Mouse (Mus musculus): ENCODE measurements around the gene Padi1.
A peak's percentile ranks its signal among the peaks of the same experiment; 100 is the strongest.

The Padi1 gene

GRCm38 (mm10) chr4:140825942-140826341 is 19.6 kb downstream of the Padi1 start:
- DNase-seq (ENCODE audit: inconsistent age in 2 of 2, low spot score in 1 of 2) = no peak

DNA sequence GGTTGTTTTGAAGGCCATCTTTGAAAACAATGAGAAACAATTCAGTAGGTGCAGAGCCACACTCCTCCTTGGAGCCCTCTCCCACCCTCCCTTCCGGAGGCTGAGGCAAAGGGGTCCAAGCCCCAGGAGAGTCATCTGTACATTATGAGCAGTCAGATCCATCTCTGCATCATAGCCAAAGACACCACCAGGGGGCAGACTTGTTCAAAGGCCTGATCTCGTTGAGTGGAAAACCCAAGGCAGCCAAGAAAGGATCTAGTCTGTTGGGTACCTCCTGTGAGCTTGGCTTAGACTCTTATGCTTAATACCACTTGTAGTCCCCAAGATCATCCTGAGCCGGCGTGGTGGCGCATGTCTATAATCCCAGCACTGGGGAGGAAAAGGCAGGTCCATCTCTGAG is 23.6 kb downstream of the Padi1 start:
- peak; percentile 66 to 89 for DNase-seq (ENCODE audit: inconsistent age in 2 of 2, low spot score in 1 of 2)

GRCm38 (mm10) chr4:140817413-140817812 is 28.2 kb downstream of the Padi1 start:
- DNase-seq (ENCODE audit: inconsistent age in 2 of 2, low spot score in 1 of 2) = no peak

GRCm38 (mm10) chr4:140815996-140816917 is 29.3 kb downstream of the Padi1 start:
- peak; percentile 54 to 69 for DNase-seq (ENCODE audit: inconsistent age in 2 of 2, low spot score in 1 of 2)

- no peak for DNase-seq (ENCODE audit: inconsistent age in 2 of 2, low spot score in 1 of 2)
Observed at GRCm38 (mm10) chr4:140815496-140815895, 30.1 kb downstream of the Padi1 start.

DNA sequence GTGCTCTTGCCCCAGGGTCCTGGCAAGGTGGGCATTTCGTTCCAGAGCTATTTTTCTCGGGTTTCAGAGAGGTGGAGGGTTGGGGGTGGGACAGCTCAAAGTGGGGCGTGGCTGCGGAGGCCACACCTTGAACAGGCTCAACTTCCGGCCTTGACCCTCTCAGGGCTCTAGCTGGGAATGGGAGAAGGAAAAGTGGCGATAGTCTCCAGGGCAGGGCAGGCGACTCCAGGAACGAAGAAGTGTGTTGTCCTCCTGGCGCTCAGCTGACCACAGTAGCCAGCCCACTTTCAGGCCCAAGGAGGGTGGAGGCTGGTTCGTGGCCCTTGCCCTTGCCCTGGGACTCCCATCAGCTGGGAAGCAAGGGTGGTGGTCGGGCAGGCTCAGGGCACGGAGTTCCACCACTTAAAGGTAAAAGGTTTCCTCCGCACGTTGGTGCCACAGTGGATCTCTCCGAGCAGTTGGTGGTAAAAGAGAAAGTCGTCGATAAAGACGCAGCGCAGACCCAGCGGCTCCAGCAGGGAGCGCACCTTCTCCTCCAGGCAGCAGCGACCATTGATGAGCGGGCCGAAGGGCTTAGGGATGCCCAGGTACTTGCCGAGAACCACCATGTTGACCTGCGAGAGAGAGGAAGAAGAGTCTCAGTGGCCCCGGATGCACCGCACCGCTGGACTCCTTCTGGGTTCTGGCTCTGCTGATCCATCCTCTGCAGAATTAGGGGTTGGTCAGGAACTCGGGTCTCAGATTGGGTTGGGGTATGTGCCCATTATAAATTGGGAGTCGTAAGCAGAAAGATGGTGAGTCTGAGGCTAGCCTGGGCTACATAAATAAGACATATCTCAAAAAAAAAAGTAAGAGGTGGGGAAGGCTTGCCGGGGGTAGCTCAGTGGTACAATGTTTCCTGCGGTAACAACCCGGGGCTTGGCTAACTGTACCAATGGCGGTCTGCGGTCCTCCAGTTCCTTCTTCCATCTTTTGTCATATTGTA is 31.0 kb downstream of the Padi1 start:
- DNase-seq (ENCODE audit: inconsistent age in 2 of 2, low spot score in 1 of 2) = peak; percentile 40 to 68

DNA sequence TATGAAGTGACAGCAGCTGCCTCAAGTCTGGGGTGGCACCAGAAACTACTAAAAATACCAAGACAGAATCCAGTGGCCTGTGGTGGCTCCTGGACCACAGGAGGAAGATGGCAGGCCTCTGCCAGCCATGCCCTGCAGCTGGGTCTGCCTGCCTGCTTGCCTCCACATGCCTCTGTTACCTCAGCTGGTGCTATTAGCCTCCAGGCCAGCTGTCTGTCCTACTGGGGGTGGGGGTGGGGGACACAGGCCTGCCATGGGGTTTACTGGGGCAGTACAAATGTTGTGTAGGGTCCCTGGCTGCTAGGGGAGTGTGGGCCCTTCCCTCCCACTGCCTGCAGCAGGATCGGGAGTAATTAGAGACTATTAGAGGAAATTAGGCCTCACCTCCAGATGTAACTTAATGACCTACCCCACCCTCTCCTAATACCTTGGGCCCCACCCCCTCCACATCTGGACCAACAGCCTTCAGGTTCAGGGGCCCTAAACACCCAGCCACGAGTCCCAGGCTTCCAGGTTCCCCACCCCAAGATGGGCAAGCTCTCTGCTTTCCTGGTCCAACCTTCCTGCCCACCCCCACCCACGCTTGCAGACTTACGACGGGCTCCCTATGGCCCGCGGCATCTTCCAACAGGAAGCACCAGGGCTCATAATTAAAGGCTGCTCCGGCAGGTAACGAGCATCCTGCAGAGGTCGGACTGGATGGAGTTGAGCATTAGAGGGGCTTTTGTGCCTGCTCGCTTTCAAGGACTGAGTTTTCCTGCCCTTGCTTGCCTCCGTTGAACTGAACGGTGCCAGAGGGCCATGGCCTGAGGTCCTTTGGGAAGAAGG is 32.0 kb downstream of the Padi1 start:
- DNase-seq (ENCODE audit: inconsistent age in 2 of 2, low spot score in 1 of 2) = no peak

- DNase-seq (ENCODE audit: inconsistent age in 2 of 2, low spot score in 1 of 2) = peak in 1 of 2 experiments; percentile 37
Observed at GRCm38 (mm10) chr4:140812609-140813008, 33.0 kb downstream of the Padi1 start.

DNA sequence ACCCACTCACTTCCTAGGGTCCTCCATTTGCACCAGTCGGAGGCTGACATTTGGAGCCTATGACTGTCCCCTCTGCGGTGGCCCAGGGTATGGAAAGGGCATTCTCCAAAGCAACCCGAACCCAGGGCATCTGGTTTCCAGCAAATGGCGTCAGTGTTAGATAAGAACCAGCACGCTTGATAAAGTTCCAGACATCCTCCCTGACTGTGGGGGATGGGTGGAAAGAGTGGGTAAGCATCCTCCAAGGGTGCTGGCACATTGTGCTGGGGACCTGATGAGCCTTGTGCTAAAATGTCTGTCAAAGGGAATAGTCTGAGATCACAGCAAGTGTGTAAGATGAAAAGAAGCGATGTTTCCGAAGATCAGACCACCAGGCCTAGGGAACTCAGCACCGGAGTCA is 33.4 kb downstream of the Padi1 start:
- no peak for DNase-seq (ENCODE audit: inconsistent age in 2 of 2, low spot score in 1 of 2)

DNA sequence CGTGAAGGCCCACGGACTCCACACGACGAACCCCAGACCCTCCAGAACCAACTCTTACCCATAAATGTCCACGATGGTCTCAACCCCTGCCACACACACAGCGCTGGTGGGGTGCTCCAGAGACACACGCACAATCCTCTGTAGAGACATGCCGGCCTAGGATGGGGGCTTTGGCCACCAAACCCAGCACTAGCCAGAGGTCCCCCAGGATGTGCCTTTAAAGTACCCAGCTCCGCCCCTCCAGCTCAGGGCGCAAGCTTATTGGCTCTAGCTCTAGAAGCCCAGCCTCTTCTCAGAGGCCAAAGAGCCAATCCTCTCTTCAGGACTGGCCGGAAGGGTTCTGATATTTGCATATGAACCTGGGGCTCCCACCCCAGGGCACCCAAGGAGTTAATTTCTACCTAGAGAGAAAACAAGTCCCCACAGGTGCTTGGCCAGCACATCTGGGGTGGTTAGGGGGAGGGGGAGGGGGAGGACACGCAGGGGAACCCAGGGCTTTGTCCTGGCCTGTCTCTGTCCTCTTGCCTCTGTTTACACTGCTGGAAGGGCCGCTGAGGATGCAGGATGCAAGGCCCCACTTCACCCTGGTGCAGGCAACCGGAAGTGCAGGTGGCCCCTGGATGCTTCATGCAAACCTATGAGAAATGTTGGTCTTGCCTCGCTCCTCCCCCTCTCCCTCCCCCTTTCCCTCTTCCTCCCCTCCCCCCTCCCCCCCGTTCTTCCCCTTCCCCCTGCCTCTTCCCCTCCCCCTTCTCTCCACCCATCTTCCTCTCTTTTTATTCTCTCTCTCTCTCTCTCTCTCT is 34.9 kb downstream of the Padi1 start, which contains the start of gene Padi3:
Padi3 (minus strand) TSS at position 191 of the 803 bp plus-strand sequence.
- DNase-seq (ENCODE audit: inconsistent age in 2 of 2, low spot score in 1 of 2) = no peak

GRCm38 (mm10) chr4:140809118-140809517 is 36.5 kb downstream of the Padi1 start:
- DNase-seq (ENCODE audit: inconsistent age in 2 of 2, low spot score in 1 of 2) = peak; percentile 52 to 54

- no peak for DNase-seq (ENCODE audit: inconsistent age in 2 of 2, low spot score in 1 of 2)
Observed at GRCm38 (mm10) chr4:140804601-140805000, 41.0 kb downstream of the Padi1 start.

- no peak for DNase-seq (ENCODE audit: inconsistent age in 2 of 2, low spot score in 1 of 2)
Observed at GRCm38 (mm10) chr4:140801364-140801763, 44.2 kb downstream of the Padi1 start.

GRCm38 (mm10) chr4:140796786-140797185 is 48.8 kb downstream of the Padi1 start:
- peak; percentile 21 to 76 for DNase-seq (ENCODE audit: inconsistent age in 2 of 2, low spot score in 1 of 2)

DNA sequence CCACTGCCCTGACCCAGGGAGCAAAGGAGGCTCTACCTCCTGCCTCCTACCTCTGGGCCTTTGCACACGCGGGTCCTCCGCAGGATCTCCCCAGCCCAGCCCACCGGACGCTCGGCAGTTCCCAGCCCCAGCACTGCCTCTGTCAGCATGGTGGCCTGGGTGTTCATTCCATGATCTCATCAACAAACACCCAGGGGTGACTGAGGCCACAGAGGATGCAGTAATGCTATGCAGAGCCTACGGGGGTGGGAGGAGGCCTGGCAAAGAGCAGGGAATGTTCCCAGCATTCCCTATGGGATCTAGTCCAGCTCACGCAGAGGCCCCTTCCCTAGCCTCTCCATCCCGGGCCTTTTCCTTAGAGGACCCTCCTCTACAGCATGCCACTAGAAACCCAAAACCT is 50.9 kb downstream of the Padi1 start:
- DNase-seq (ENCODE audit: inconsistent age in 2 of 2, low spot score in 1 of 2) = no peak

GRCm38 (mm10) chr4:140793795-140794194 is 51.8 kb downstream of the Padi1 start:
- DNase-seq (ENCODE audit: inconsistent age in 2 of 2, low spot score in 1 of 2) = no peak

DNA sequence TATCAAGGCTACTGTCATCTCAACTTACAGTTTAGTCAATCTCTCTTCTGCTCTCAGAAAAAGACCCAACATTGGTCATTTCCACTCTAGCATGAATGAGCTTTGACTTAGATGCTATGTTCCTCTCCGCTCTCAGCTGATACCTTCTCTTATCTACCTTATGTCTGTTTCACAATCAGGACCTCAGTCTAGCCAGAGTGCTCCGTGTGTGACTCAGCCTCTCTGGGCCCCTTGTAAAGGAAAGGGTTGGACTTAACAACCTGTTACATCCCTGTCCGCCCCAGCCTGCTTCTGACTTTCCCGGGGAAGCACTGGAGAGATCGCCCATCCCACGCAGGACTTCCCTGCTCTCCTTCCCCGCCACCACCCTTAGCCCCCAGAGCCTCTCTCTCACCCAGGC is 53.0 kb downstream of the Padi1 start:
- no peak for DNase-seq (ENCODE audit: inconsistent age in 2 of 2, low spot score in 1 of 2)

DNA sequence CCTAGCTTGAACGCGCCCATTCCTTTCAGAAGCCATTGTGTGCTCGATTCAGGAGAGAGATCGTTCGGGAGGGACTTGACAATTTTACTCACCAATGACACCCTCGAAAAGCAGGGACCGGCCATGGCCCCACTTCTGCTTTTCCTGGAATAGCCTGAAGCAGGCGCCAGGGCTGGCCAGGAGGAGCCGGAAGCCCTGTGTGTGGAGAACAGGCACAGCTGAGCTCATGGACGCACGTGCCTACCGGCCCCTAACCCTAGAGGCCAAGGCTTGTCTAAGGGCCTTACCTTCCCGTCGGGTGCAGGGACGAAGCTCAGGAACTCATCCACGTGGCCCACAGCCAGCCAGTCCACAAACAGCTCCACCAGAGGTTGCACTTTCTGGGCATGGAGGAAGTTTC is 54.5 kb downstream of the Padi1 start:
- no peak for DNase-seq (ENCODE audit: inconsistent age in 2 of 2, low spot score in 1 of 2)

- DNase-seq (ENCODE audit: inconsistent age in 2 of 2, low spot score in 1 of 2) = no peak
Observed at GRCm38 (mm10) chr4:140789983-140790382, 55.6 kb downstream of the Padi1 start.

- peak; percentile 61 to 87 for DNase-seq (ENCODE audit: inconsistent age in 2 of 2, low spot score in 1 of 2)
Observed at GRCm38 (mm10) chr4:140788983-140789382, 56.6 kb downstream of the Padi1 start.
